Mouse (Mus musculus) lung, postnatal 0 days (tissue): Measurements from ENCODE around the gene Tnpo2.

Experiments used
- CTCF ChIP-seq: IDR thresholded peaks from 2 replicates; pipeline ENCODE4 v1.5.1; 2016; ENCODE audit warnings: antibody characterized with exemption, mild to moderate bottlenecking
- EP300 ChIP-seq: IDR thresholded peaks from 2 replicates; pipeline ENCODE4 v1.6.1; 2016; ENCODE audit warnings: antibody characterized with exemption, mild to moderate bottlenecking, control low read depth

- no peak for TF ChIP-seq CTCF
- TF ChIP-seq EP300 = no peak
Measured at GRCm38 (mm10) chr8:85065213-85065612, 28.5 kb downstream of the Tnpo2 start.
